Mouse (Mus musculus): ENCODE data around the gene Hist1h2ah. TPM values are rescaled to one million over a fixed set of nuclear protein-coding genes. Genes with fewer than 3 reads are reported as not detected.

The Hist1h2ah gene
- total and polyA plus RNA-seq, 3 experiments: 3.7 to 1,284 TPM; not detected in 1

- peaks cover 0 to 2% of the 10 kb centered on the region in 2 experiments; a peak in 2 of 4 replicates for H3K36me3 ChIP-seq (ENCODE audit: control insufficient read depth in 1 of 2, insufficient read depth in 2 of 2, low read length in 2 of 2)
- peak; percentile 100 for TF ChIP-seq TBP (IDR thresholded peaks at IDR 0.05; ENCODE audit: low read depth, low read length)
- no peak for TF ChIP-seq MYC (IDR thresholded peaks at IDR 0.05; ENCODE audit: low read depth, low read length)
- H3K9ac ChIP-seq (ENCODE audit: control insufficient read depth, low read depth, low read length, poor library complexity, severe bottlenecking): peak overlapping the region; percentile 63
- H3K4me1 ChIP-seq (ENCODE audit: control insufficient read depth in 1 of 2, insufficient read depth in 2 of 2, low read length in 2 of 2): peaks cover 0 to 3% of the 10 kb centered on the region in 2 experiments; a peak in 1 of 4 replicates
- H3K79me2 ChIP-seq (ENCODE audit: control insufficient read depth, insufficient read depth, low read length, poor library complexity): no peaks in the 10 kb centered on the region; the same call in 1 of the 2 replicates
- no peaks in the 10 kb centered on the region for H3K9me3 ChIP-seq (replicated peaks; ENCODE audit: insufficient read depth, low read length)
- peak overlapping the region; percentile 58 to 68 for H3K4me3 ChIP-seq (ENCODE audit: control insufficient read depth in 1 of 2, insufficient read depth in 1 of 2, low read depth in 2 of 2, low read length in 2 of 2)
- H3K27me3 ChIP-seq (ENCODE audit: control insufficient read depth in 1 of 2, insufficient read depth in 2 of 2, low read length in 2 of 2): no peaks in the 10 kb centered on the region
- DNase-seq (ENCODE audit: low read depth, low spot score): peak; percentile 88
- no peak overlapping the region for H3K27ac ChIP-seq (ENCODE audit: control insufficient read depth, low read depth, low read length)
Measured at GRCm38 (mm10) chr13:22026058-22027031, 9.0 kb downstream of the Hist1h2ah start.

GRCm38 (mm10) chr13:22022241-22022640, 13.1 kb downstream of the Hist1h2ah start:
- peak overlapping the region; percentile 72 for H3K9ac ChIP-seq (ENCODE audit: control insufficient read depth, low read depth, low read length, poor library complexity, severe bottlenecking)
- H3K27ac ChIP-seq (ENCODE audit: control insufficient read depth, low read depth, low read length): peak overlapping the region; percentile 47; the same call in 1 of the 2 replicates
- peaks cover 0 to 3% of the 10 kb centered on the region in 2 experiments; a peak in 1 of 4 replicates for H3K4me1 ChIP-seq (ENCODE audit: control insufficient read depth in 1 of 2, insufficient read depth in 2 of 2, low read length in 2 of 2)
- TF ChIP-seq USF1 (IDR thresholded peaks at IDR 0.05; ENCODE audit: low read depth, low read length) (no peak), TBP (IDR thresholded peaks at IDR 0.05; ENCODE audit: low read depth, low read length) (peak; percentile 100)
- no peaks in the 10 kb centered on the region; the same call in 1 of the 2 replicates for H3K79me2 ChIP-seq (ENCODE audit: control insufficient read depth, insufficient read depth, low read length, poor library complexity)
- peak overlapping the region; percentile 60 to 80 for H3K4me3 ChIP-seq (ENCODE audit: control insufficient read depth in 1 of 2, insufficient read depth in 1 of 2, low read depth in 2 of 2, low read length in 2 of 2)
- H3K27me3 ChIP-seq (ENCODE audit: control insufficient read depth in 1 of 2, insufficient read depth in 2 of 2, low read length in 2 of 2): no peaks in the 10 kb centered on the region
- DNase-seq (ENCODE audit: low read depth, low spot score): peak; percentile 93
- no peaks in the 10 kb centered on the region for H3K9me3 ChIP-seq (replicated peaks; ENCODE audit: insufficient read depth, low read length)
- peaks cover 0 to 2% of the 10 kb centered on the region in 2 experiments; a peak in 2 of 4 replicates for H3K36me3 ChIP-seq (ENCODE audit: control insufficient read depth in 1 of 2, insufficient read depth in 2 of 2, low read length in 2 of 2)

- Histone ChIP-seq H3K4me3 (ENCODE audit: control insufficient read depth in 1 of 2, insufficient read depth in 1 of 2, low read depth in 2 of 2, low read length in 2 of 2) (peak overlapping the region; percentile 60 to 80), H3K9me3 (replicated peaks; ENCODE audit: insufficient read depth, low read length) (no peaks in the 10 kb centered on the region), H3K79me2 (ENCODE audit: control insufficient read depth, insufficient read depth, low read length, poor library complexity) (no peaks in the 10 kb centered on the region; the same call in 1 of the 2 replicates), H3K9ac (ENCODE audit: control insufficient read depth, low read depth, low read length, poor library complexity, severe bottlenecking) (peak overlapping the region; percentile 72), H3K27me3 (ENCODE audit: control insufficient read depth in 1 of 2, insufficient read depth in 2 of 2, low read length in 2 of 2) (no peaks in the 10 kb centered on the region), H3K36me3 (ENCODE audit: control insufficient read depth in 1 of 2, insufficient read depth in 2 of 2, low read length in 2 of 2) (peaks cover 0 to 2% of the 10 kb centered on the region in 2 experiments; a peak in 2 of 4 replicates), H3K4me1 (ENCODE audit: control insufficient read depth in 1 of 2, insufficient read depth in 2 of 2, low read length in 2 of 2) (peaks cover 0 to 3% of the 10 kb centered on the region in 2 experiments; a peak in 1 of 4 replicates), H3K27ac (ENCODE audit: control insufficient read depth, low read depth, low read length) (peak overlapping the region; percentile 24; the same call in 1 of the 2 replicates)
- DNase-seq (ENCODE audit: low read depth, low spot score): peak; percentile 71
- TF ChIP-seq NELFE (IDR thresholded peaks at IDR 0.05; ENCODE audit: low read depth, low read length) (no peak), TAL1 (IDR thresholded peaks at IDR 0.05; ENCODE audit: low read length) (no peak), USF1 (IDR thresholded peaks at IDR 0.05; ENCODE audit: low read depth, low read length) (no peak), MEF2A (IDR thresholded peaks at IDR 0.05; ENCODE audit: extremely low read depth, insufficient replicate concordance, low read depth, low read length, poor library complexity, severe bottlenecking) (no peak), MAX (IDR thresholded peaks at IDR 0.05; ENCODE audit: low read length) (no peak), CHD2 (IDR thresholded peaks at IDR 0.05; ENCODE audit: low read length) (no peak), TBP (IDR thresholded peaks at IDR 0.05; ENCODE audit: low read depth, low read length) (no peak), TCF12 (IDR thresholded peaks at IDR 0.05; ENCODE audit: low read depth, low read length) (no peak), ETS1 (IDR thresholded peaks at IDR 0.05; ENCODE audit: low read depth, low read length) (no peak), RAD21 (IDR thresholded peaks at IDR 0.05; ENCODE audit: low read depth, low read length) (no peak), BHLHE40 (IDR thresholded peaks at IDR 0.05; ENCODE audit: borderline replicate concordance, low read depth, low read length) (no peak), GABPA (IDR thresholded peaks at IDR 0.05; ENCODE audit: low read depth, low read length) (no peak), POLR2AphosphoS2 (IDR thresholded peaks at IDR 0.05; ENCODE audit: low read length) (no peak), CHD1 (IDR thresholded peaks at IDR 0.05; ENCODE audit: low read depth, low read length) (no peak), NRF1 (IDR thresholded peaks at IDR 0.05; ENCODE audit: insufficient read depth, low read depth, low read length, poor library complexity, severe bottlenecking) (no peak), POLR2AphosphoS5 (IDR thresholded peaks at IDR 0.05; ENCODE audit: borderline replicate concordance, low read depth, low read length) (no peak)
Measured at GRCm38 (mm10) chr13:22021581-22021980, 13.8 kb downstream of the Hist1h2ah start.
